Mouse (Mus musculus): ENCODE measurements around the gene Emilin1.

Gene Emilin1

GRCm38 (mm10) chr5:30925217-30925616 lies 12.0 kb downstream of the Emilin1 start:
- no peak for DNase-seq (ENCODE audit: extremely low spot score, low spot score)

- DNase-seq (ENCODE audit: extremely low spot score, low spot score) = no peak
These were observed 12.9 kb downstream of the Emilin1 start for GRCm38 (mm10) chr5:30926073-30926472.

GRCm38 (mm10) chr5:30927945-30928529 lies 14.8 kb downstream of the Emilin1 start:
- DNase-seq (ENCODE audit: extremely low spot score, low spot score) = no peak

DNA sequence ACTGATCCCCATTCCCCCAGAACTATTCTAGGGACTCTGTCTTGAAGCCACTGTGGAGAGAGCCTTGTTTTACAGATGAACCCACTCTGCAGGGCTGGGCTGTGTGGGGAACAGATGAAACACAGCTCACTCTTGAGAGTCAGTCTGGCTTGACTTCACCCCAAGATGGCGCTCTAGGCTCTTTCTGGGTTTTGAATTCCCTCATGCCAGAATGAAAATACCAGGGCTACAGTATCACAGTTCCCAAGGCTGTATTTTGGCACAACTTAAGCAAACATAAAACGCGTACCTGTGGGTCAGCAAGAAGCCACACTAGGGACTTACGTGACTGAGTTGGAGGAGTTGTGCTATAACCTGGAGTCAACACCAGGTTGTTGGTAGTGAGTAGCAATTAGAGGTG lies 16.9 kb downstream of the Emilin1 start:
- peak; percentile 42 for DNase-seq (ENCODE audit: extremely low spot score, low spot score)

GRCm38 (mm10) chr5:30930846-30931245 lies 17.6 kb downstream of the Emilin1 start:
- DNase-seq (ENCODE audit: extremely low spot score, low spot score) = no peak

DNA sequence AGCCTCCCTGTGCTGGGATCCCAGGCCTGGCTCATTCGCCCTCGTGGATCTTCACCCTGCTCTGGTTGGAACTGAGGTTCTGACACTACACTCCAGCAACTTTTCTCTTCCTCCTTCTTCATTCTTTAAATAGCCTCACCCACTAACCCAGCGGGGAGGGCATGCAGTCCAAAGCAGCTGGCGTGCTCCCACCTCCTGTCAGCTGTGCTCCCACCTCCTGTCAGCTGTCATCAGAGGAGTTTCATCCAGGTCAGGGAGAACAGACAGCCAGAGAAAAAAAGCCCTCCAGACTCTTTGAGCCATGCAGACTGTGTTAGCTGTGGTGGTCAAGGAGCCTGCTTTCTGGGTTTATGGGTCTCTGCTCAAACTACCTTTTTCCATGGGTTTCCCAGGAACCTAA lies 18.2 kb downstream of the Emilin1 start:
- DNase-seq (ENCODE audit: extremely low spot score, low spot score) = no peak

DNA sequence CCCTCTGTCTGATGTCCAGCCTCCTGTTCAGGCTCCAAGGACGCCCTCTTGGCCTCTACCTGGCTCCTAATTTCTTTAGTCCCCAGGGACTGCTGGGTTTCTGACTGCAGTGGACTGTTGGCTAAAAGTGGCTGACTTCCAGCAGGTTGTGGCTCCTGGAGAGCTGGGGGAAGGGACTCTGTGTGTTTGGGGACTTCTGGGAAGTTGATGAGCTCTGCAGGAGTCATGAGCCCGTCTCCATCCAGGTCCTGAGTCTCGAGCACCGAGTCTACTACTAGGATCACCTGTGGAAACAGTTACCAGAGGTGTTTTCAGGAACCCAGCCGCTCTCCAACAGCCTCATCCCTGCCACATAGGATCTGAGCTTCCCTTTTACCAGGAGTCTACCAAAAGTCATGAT lies 20.5 kb downstream of the Emilin1 start:
- DNase-seq (ENCODE audit: extremely low spot score, low spot score) = no peak

- no peak for DNase-seq (ENCODE audit: extremely low spot score, low spot score)
These were observed 21.7 kb downstream of the Emilin1 start for GRCm38 (mm10) chr5:30934725-30935461.

- DNase-seq (ENCODE audit: extremely low spot score, low spot score) = no peak
These were observed 29.8 kb downstream of the Emilin1 start for GRCm38 (mm10) chr5:30943004-30943403.

GRCm38 (mm10) chr5:30944344-30944743 lies 31.1 kb downstream of the Emilin1 start:
- no peak for DNase-seq (ENCODE audit: extremely low spot score, low spot score)

GRCm38 (mm10) chr5:30944956-30945781 lies 32.0 kb downstream of the Emilin1 start, which contains the start of gene Cgref1:
Gene Cgref1, minus strand, starts transcription at chr5:30945591.
- peak; percentile 39 for DNase-seq (ENCODE audit: extremely low spot score, low spot score)

DNA sequence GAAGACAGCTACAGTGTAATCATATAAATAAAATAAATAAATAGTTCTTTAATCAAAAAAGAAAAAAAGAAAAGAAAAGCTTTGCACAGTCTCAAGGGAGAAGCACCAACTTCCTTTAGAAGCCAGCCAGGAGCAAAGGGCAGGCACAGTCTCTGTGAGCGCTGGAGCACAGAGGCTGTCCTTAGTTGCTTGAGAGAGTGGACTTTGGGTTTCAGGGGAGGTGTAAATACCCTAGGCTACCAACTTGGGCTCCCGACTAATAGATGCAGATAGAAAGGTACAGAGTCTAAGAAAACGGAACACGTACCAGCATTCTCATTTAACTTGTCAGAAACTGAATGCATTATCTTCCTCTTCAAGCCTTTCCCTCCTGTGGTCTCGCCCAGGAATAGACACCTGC lies 35.4 kb downstream of the Emilin1 start:
- DNase-seq (ENCODE audit: extremely low spot score, low spot score) = no peak

DNA sequence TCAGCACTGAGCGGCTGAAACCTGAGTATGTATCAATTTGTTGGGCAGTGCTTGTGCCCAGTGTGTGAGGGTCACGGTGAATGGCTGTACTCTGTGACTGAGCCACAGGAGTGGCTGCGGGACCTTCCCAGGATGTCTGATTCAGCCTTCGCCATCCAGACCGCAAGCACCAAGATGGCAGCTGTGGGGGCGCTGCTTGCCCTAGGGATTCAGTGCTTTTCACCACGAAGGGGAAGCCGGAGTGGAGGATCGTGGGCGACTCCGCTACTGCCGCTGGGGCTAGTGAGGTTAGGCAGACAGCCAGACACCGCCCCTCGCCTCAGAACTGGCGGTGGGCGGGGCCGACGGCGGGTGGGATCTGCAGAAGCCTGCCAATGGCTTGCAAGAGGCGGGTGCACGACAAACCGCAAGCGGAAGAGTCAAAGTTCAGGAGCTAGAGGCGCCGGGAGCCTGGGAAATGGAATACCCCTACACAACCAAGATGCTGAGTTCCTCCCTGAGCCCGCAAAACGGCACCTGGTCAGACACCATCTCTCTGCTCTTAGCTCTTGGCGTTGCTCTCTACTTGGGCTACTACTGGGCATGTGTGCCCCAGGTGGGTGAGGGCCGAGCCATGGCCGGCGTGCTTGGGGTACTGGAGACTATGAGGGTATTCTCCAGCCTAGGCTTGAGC lies 36.6 kb downstream of the Emilin1 start:
- DNase-seq (ENCODE audit: extremely low spot score, low spot score) = peak; percentile 93

- DNase-seq (ENCODE audit: extremely low spot score, low spot score) = no peak
These were observed 37.2 kb downstream of the Emilin1 start for GRCm38 (mm10) chr5:30950451-30950850.

DNA sequence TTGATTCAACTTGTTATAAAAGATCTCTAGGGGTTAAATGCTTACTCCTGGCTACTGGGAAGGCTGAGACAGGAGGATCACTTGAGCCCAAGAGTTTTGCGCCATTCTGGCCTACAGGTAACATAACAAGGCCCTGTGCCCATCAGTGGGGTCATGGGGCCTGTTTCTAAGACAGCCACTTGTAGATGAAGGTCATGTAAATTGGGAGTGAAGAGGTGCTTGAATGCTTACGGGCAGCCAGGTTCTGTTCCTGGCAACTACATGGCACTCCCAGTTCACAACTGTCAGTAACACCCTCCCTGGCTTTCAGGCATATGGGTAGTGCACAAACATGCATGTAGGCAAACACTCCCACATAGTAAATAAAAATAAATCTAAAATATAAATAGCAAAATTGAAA lies 37.7 kb downstream of the Emilin1 start:
- DNase-seq (ENCODE audit: extremely low spot score, low spot score) = no peak

GRCm38 (mm10) chr5:30951706-30952105 lies 38.5 kb downstream of the Emilin1 start:
- no peak for DNase-seq (ENCODE audit: extremely low spot score, low spot score)

- no peak for DNase-seq (ENCODE audit: extremely low spot score, low spot score)
These were observed 39.3 kb downstream of the Emilin1 start for GRCm38 (mm10) chr5:30952551-30952950.

DNA sequence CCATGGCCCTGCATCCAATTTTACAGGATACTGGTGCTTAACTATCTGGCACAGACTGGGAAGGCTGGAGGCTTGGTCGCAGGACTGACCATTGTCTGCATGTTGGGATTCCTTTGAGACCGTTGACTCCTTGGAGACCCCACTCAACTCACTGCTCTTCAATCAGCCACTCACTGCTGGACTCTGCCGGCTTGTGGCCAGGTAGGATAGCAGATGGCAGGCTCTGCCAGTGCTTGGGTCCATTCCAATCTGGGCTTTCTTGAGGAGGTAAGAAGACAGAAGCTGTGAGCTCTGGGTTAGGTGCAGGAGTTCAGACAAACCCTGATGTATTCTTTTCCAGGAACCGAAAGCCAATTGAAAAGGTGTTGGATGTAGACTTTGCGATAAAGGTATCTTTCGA lies 40.9 kb downstream of the Emilin1 start:
- no peak for DNase-seq (ENCODE audit: extremely low spot score, low spot score)

- no peak for DNase-seq (ENCODE audit: extremely low spot score, low spot score)
These were observed 41.4 kb downstream of the Emilin1 start for GRCm38 (mm10) chr5:30954556-30954955.

DNA sequence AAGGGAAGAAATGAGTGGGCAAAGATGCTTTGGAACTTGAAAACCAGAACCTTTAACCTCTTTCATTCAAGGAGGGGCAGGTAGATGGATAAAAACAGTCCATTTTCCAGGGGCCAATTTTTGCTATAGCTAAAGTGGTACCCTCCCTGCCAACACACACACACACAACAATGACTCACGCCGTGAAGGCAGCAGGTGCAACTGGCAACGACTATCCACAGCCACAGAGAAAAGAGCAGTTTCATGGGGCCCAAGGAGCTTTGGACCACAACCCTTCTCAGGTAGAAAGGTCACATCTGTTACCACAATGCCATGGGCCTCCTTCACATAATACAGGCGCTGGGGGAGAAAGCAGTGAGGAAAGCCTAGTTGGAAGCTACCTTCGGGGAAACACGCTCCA lies 42.5 kb downstream of the Emilin1 start:
- DNase-seq (ENCODE audit: extremely low spot score, low spot score) = no peak

- no peak for DNase-seq (ENCODE audit: extremely low spot score, low spot score)
These were observed 44.7 kb downstream of the Emilin1 start for GRCm38 (mm10) chr5:30957891-30958290.

Data from neural tube, embryonic 10.5 days (tissue).